In genomic region chr7:90054795-90055511, GRCm38 (mm10) we compare ENCODE assay signal across 9 mouse cellular contexts.
DNase-seq lines count a peak whose midpoint lies in the region; ATAC-seq and TF ChIP-seq lines count a peak whose summit lies in the region.
"Had no signal": no experiment of that assay in that cellular context is flagged by ENCODE, and none has a peak within 500 bp of the region (broad histone marks: within the 10 kb centered on the region; RNA-seq: fewer than 3 reads in every experiment).

No protein-coding gene starts in this region.

- H3K4me1 ChIP-seq in intestine, embryonic 16.5 days (ENCODE audit: control insufficient read depth, insufficient read depth, low read length), result peaks cover 4% of the 10 kb centered on the region; the same call in 1 of the 2 replicates
- H3K4me1 ChIP-seq: embryonic facial prominence, embryonic 12.5 days had no signal

- no peak overlapping the region for H3K9ac ChIP-seq in intestine, embryonic 16.5 days (ENCODE audit: low read depth, low read length)
- H3K9ac ChIP-seq: embryonic facial prominence, embryonic 12.5 days had no signal

- WGBS in intestine, embryonic 16.5 days, result 40% methylated on average over 7 of the region's 7 CpGs

- H3K36me3 ChIP-seq in intestine, embryonic 16.5 days (ENCODE audit: control insufficient read depth, insufficient read depth, low read length), result no peaks in the 10 kb centered on the region
- H3K36me3 ChIP-seq: embryonic facial prominence, embryonic 12.5 days had no signal

- H3K4me3 ChIP-seq in gastrocnemius, adult 2 months, result peak overlapping the region; percentile 54
- no peak overlapping the region for H3K4me3 ChIP-seq in intestine, embryonic 16.5 days (ENCODE audit: low read length)
- H3K4me3 ChIP-seq: embryonic facial prominence, embryonic 12.5 days had no signal

- no peaks in the 10 kb centered on the region for H3K27me3 ChIP-seq in intestine, embryonic 16.5 days (replicated peaks; ENCODE audit: control insufficient read depth, insufficient read depth, low read length)
- H3K27me3 ChIP-seq: embryonic facial prominence, embryonic 12.5 days had no signal

- peak; percentile 74 for ATAC-seq in intestine, embryonic 16.5 days

- DNase-seq in gastrocnemius, adult 2 months, result peak; percentile 49
- DNase-seq in gastrocnemius, postnatal 36 days, result no peak
- peak; percentile 51 to 53 for DNase-seq in right cerebral cortex, postnatal 10 days (ENCODE audit: low spot score in 2 of 2)
- DNase-seq in right cerebral cortex, postnatal 25 days, result no peak
- DNase-seq in spleen, postnatal 10 days (ENCODE audit: low spot score in 2 of 2), result peak; percentile 47 to 48
- no peak for DNase-seq in adipocyte (ENCODE audit: low spot score)
- no peak for DNase-seq in gastrocnemius, postnatal 10 days

- H3K4me2 ChIP-seq in intestine, embryonic 16.5 days (ENCODE audit: low read depth, low read length), result no peak overlapping the region
- H3K4me2 ChIP-seq: embryonic facial prominence, embryonic 12.5 days had no signal

- intact Hi-C loops in gastrocnemius, adult 2 months (cut with DNase I), result loop anchor here (5.0 kb wide), 1 partner anchor 72 kb away; no protein-coding TSS in a partner anchor
- intact Hi-C loops in gastrocnemius, postnatal 36 days (cut with DNase I), result loop anchor here (5.0 kb wide), 1 partner anchor 72 kb away; no protein-coding TSS in a partner anchor

- H3K27ac ChIP-seq in gastrocnemius, adult 2 months, result peak overlapping the region; percentile 82
- 0 out of 2 replicates have a peak overlapping the region, but pooled peaks have one; percentile 17 for H3K27ac ChIP-seq in intestine, embryonic 16.5 days (ENCODE audit: low read length)
- H3K27ac ChIP-seq: embryonic facial prominence, embryonic 12.5 days had no signal

- no peak for TF ChIP-seq CTCF in gastrocnemius, adult 2 months (IDR thresholded peaks at IDR 0.05)

- H3K9me3 ChIP-seq in intestine, embryonic 16.5 days (ENCODE audit: control insufficient read depth, low read length), result no peaks in the 10 kb centered on the region
- H3K9me3 ChIP-seq: embryonic facial prominence, embryonic 12.5 days had no signal

Comparison
In these comparisons a context has a peak if more than half of its experiments do, and no peak if none do; other contexts are left out.
1. DNase-seq: peak in gastrocnemius, adult 2 months (single experiment), right cerebral cortex, postnatal 10 days (2 of 2) and spleen, postnatal 10 days (2 of 2); none in gastrocnemius, postnatal 36 days (0 of 2), right cerebral cortex, postnatal 25 days (single experiment), adipocyte (single experiment) and gastrocnemius, postnatal 10 days (single experiment).